Mouse (Mus musculus): Measurements from ENCODE around the gene H2al1a.

GRCm38 (mm10) chrX:11289244-11289643 is 9.8 kb upstream of the H2al1a start:
- no peak for TF ChIP-seq CTCF (IDR thresholded peaks at IDR 0.05; ENCODE audit: borderline replicate concordance, insufficient read depth, low read length)
- TF ChIP-seq POLR2A (IDR thresholded peaks at IDR 0.05; ENCODE audit: low read depth, low read length), result no peak

Data from embryonic fibroblast, embryonic 13.5 days (primary cell).